Mouse (Mus musculus) telencephalon, adult 2 months (tissue): ENCODE measurements at regions not wholly inside any gene's neighbourhood (a gene's known extent, or its start where the extent isn't known, plus 50 kb on each side); places are given as distances from the start of the nearest gene placed in this dataset.

Source experiments
- DNase-seq: peaks from one replicate; pipeline ENCODE4 v3.0.0-alpha.2; 2011; ENCODE audit warnings: low read depth, low spot score

DNA sequence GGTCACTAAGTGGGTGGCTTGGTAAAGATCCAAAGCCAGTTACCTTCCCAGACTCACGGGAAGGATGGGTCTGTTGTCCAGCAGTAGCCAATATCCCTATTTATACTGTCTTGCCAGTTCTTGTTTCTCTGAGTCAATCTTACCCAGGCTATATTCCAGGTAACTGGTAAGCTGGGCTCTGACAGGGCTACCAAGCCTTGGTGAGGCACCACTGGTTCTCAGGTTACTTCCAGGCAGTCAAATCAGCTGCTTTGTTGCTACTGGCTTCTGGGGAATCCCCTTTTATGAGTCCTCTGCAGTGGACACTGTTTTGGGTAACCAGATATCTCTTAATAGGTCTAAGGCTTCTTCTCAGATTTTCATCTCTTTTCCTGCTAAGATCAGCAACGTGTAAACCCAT is 178.8 kb upstream of the Nampt start:
- DNase-seq = no peak

- DNase-seq = no peak
Measured at GRCm38 (mm10) chr12:32642493-32642892, 176.9 kb upstream of the Nampt start.

DNA sequence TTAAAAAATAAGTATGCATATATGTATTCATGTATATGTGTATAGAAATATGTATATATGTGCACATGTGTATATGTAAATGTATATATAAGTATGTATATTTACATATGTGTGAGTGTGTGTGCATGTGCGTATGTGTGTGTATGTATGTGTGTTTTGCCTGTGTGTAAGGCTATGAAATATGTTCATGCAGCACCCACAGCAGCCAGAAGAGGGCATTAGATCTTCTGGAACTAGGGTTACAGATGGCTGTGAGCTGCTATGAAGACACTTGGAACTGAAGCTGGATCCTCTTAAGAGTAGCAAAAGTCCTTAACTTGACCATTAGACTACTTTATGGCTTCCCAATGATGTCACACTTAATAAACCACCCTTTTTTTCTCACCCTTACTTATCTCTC is 166.2 kb upstream of the Nampt start:
- no peak for DNase-seq

GRCm38 (mm10) chr12:32656194-32656593 is 163.2 kb upstream of the Nampt start:
- no peak for DNase-seq

GRCm38 (mm10) chr12:32661782-32662413 is 157.4 kb upstream of the Nampt start:
- peak; percentile 11 for DNase-seq

GRCm38 (mm10) chr12:32666040-32666439 is 153.3 kb upstream of the Nampt start:
- no peak for DNase-seq

DNA sequence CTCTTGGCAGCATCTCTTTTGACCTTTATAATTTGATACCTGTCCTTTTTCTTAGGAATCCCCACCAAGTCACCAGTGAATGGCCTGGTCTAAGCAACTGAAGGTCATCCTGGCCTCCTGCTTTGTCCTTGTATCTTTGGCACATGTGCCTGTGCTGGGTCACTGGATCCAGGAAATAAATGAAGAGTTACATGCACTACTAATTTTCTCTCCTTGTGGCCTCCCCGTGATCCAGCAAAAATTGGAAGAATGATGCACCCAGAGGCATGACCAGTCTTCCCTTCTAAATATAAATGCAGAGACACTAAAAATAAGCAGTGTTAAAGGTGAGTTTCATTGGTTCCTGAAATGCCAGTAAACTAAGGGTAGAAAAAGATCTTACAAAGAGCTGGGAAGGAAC is 141.4 kb upstream of the Nampt start:
- DNase-seq = no peak

DNA sequence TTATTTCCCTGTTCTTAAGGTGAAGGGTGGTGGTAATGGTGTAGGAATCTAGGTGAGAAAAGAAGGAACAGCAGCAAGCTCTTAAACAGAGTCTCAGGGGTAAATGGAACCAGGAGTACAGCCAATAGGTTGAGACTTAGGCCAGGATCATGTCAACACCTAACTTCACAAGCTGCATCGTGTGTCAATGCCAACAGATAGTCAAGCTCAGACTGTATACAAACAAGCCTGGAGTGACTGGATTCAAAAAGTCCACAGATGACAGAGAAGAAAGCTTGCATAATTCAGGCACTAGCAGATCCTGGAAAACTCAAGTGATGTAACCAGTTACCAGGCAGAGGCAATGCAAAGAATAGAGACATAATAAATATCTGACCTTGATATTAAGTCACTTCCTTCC is 140.6 kb upstream of the Nampt start:
- DNase-seq = no peak

- no peak for DNase-seq
Measured at GRCm38 (mm10) chr12:32681910-32682309, 137.4 kb upstream of the Nampt start.

GRCm38 (mm10) chr12:32683375-32683774 is 136.0 kb upstream of the Nampt start:
- no peak for DNase-seq

DNA sequence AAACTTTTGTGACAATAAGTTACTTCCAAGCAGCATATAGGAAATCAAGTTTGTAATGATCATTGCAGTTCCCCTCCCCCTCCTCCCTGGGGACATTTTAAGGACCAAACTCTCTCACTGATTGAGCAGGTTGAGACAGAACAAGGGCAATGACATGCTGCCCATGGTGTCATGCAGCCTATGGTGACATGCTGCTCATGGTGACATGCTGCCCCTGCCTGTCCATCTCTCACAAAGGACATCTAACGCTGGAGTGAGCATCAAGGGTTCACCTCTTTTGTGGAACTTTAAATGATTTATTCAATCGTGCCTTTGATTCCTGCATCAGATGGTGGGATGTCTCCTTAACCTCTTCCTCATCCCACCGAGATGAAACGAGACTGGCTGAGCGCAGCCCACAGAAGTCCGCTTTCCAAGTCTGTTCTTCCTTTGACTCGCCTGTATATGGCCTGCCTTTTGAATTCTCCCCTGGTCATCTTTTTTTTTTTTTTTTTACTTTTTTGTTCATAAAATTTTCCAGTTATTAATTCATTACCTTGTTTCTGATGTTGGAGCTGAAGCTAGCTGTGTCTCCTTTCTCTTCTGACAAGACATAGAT is 133.5 kb upstream of the Nampt start:
- DNase-seq = no peak

- DNase-seq = no peak
Measured at GRCm38 (mm10) chr12:32689361-32689760, 130.0 kb upstream of the Nampt start.

DNA sequence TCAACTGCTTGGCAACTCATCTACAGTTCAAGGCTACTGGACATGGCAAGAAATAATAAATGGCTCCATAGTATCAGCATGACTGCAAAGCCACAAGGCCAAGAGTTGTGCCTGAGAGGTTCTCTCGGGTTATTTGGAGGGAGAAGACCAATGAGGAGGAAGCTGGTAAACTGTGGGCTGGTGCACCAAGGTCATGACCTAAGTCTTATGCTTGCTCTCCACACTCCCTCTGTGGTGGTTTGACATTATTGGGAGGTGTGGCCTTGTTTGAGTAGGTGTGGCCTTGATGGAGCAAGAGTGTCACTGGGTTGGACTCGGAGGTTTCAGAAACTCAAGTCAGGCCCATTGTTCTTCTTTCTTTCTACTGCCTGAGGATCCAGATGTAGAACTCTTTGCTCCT is 129.2 kb upstream of the Nampt start:
- DNase-seq = no peak

DNA sequence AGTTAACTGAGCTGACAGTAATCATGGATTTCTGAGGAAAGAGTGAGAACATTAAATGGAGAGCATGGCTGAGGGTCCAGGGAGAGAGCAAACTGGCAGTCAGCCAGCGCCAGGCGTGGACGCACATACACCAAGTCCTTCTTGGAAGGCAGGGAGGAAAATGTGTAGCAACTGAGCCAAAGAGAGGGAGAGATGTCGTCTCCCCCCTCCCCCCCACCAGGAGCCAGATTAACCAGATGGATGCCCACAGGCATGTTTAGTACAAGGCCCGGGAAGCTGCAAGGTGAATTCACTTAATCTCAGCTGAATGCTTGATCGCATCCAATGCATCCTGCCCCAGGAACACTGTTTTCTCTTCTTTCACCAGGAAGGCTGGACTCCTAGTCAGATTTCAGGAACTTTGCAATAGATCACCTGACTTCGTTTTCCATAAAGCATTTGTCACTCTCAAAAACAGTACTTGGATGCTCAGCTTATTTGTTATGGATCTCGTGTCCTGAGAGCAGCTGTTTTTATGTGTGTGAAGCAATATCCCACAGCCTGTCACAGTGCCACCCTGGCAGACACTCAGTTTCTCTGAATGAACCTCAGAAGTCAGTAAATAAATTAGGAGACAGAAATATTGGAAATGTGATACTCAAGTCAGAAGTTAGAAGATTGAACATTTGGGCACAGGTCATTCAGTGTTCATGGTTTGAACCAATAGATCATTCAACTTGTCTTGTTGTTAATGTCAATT is 127.1 kb upstream of the Nampt start:
- no peak for DNase-seq

DNA sequence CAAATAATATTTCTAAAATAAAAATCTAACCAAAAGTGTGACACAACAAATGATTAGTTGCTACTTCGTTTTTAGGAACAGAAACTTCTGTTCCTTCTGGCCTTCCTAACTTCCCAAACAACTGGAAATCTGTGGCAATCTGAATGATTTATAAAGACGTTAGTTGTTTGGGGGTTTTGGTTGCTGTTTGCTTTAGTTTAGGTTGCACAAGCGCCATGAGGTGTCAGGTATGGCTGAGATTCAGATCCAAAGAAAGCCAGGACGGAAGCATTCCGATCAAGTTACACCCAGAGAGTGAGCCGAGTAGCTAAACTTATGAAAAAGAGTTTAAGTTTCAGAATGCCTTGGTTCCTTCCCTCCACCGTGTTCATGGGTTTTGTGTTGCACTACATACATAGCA is 126.4 kb upstream of the Nampt start:
- no peak for DNase-seq

GRCm38 (mm10) chr12:32693678-32694077 is 125.7 kb upstream of the Nampt start:
- DNase-seq = no peak

DNA sequence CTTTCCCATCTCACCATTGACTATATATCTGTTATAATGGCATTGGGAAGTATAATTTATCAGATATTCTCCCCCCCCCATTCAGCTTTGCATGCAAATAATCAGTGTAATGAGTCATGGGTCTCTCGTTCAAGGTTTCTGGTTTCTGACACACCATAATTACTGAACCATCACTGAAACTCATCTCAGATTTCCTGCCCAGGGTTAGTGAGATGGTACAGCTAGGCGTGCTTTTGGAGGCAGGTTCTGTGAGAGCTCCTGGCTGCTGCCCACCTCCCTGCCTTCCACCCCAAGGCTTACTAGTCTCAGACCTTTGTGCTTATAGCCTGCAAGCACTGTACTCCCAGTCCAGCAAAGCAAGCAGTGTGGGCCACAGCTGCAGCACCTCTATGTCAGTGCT is 122.5 kb upstream of the Nampt start:
- no peak for DNase-seq

- DNase-seq = no peak
Measured at GRCm38 (mm10) chr12:32709188-32709587, 110.2 kb upstream of the Nampt start.

DNA sequence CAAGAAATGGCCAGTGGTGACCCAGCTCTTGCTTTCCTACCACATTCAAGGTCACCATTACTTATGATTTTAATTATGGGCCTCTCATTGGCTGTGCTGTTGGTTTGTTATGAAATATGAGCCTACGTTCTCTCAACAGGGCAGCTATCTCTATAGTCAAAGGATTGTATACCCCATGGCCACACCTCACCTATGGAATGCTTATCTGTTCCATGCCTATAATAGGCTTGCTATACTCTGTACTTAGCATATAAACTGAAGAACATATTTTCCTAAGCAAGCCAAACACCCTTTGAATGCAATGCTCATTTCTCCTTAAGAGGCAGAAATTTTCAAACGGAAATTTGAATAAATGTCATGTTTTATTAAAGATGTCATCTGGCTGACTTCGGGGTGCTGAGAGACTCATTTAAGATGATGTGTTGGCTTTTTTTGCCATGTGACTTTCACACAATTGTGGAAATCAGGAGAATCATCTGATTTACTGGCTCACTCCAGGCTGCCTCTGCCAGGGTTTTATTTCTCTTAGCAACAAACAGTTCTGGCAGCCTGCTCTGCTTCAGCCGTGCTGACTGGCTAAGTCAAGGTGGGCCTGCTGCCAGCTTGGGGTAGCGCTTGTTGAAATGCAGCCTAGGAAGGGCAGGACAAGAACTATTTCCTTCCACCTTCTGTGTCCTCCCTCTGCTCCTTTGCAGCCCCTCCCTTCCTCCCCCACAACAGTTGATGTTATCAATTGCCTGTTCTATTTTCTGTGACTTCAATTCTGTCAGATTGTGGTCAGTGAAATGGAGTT is 102.0 kb upstream of the Nampt start:
- DNase-seq = peak; percentile 70

DNA sequence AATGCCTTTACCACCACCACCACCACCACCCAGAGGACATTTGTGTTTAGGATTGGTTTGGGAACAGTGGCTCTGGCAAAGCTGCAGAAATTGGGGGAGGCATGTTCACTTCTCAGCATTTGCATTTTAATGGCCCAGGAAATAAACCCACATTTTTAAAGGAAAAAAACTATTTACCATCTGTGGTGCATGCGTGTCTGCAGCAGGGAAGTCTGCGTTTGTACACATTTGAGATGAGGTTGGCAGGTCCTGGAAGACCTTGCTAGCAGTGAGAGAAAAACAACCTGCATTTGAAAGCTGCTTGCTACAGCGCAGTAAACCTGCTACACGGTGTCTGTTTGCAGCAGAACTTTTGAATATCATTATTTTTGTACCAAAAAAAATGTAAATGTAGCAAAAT is 100.1 kb upstream of the Nampt start:
- no peak for DNase-seq

DNA sequence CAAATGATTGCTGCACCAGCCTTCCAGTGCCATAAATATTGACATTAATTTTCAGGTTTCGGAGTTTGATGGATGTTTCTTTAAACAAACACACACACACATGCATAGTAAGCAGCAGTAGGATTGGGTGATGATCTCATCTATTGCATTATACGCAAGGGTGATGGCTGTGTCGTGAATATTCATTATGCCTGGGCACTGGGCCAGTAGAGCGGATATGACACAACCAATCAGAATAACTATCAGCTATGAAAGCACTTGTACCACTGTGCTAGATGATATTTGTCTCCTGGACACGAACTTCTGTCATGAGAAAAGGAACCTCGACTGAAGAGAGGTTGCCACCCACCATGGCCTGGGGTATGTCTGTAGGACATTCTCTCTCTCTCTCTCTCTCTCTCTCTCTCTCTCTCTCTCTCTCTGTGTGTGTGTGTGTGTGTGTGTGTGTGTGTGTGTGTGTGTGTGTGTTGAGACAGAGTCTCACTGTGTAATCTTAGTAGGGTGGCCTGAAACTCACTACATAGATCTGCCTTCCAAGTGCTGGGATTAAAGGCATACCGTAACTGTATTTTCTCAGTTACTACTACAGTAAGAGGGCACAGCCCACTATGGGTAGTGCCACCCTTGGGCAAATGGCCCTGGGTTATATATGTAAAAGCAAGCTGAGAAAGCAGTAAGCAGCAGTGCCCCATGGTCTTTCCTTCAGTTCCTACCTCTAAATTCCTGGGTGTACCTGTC is 94.7 kb upstream of the Nampt start:
- DNase-seq = no peak

DNA sequence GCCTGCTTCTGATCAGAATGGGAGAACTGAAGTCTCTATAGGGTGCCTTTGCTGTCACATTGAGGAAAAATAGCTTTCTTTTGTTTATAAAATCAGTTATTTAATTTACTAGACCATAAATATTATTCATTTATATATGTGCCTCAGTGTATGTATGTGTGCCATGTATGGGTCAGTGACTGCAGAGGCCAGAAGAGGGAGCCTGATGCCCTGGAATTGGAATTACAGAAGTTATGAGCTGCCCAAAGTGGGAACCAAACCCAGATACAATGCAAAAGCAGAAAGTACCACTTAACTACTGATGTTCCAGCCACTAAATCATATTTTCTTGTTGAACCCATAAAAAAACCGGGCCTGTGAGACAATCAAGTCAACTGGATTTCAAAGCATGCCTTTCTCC is 91.8 kb upstream of the Nampt start:
- no peak for DNase-seq
